Mouse (Mus musculus) v-Abl transformed pro-B cells (cell line): ENCODE measurements around the gene Pde4a.

Experiments
- in situ Hi-C, 2 experiments: fragments of 400-800 bp; cut with MboI; formaldehyde crosslinking; loops; one replicate each; pipeline ENCODE4 v1.15.1; 2025; ENCODE audit not compliant: unreplicated experiment in 2 of 2

Pde4a gene

GRCm38 (mm10) chr9:21144361-21144760, 21.2 kb upstream of the Pde4a start:
- in situ Hi-C loops: loop anchor here (5.0 to 25.0 kb wide), 5 partner anchors 117 to 507 kb away; partner anchors contain the start of genes Olfm2 (in 2 of the 2), Fbxl12 (in 1 of the 2), Icam4 (in 1 of the 2) and Mrpl4 (in 1 of the 2)

- in situ Hi-C loops: loop anchor here (10.0 to 25.0 kb wide), 3 partner anchors 141 to 508 kb away; partner anchors contain the start of genes Olfm2 (in 2 of the 2), Fbxl12 (in 1 of the 2), Mrpl4 (in 1 of the 2) and Ubl5 (in 1 of the 2)
These were observed 20.1 kb upstream of the Pde4a start for GRCm38 (mm10) chr9:21145431-21145830.

GRCm38 (mm10) chr9:21146722-21147121, 18.8 kb upstream of the Pde4a start:
- in situ Hi-C loops: loop anchor here (10.0 to 25.0 kb wide), 3 partner anchors 142 to 509 kb away; partner anchors contain the start of genes Olfm2 (in 2 of the 2), Fbxl12 (in 1 of the 2), Mrpl4 (in 1 of the 2) and Ubl5 (in 1 of the 2)

GRCm38 (mm10) chr9:21148427-21148826, 17.1 kb upstream of the Pde4a start:
- in situ Hi-C loops: loop anchor here (10.0 to 25.0 kb wide), 3 partner anchors 144 to 511 kb away; partner anchors contain the start of genes Olfm2 (in 2 of the 2), Fbxl12 (in 1 of the 2), Mrpl4 (in 1 of the 2) and Ubl5 (in 1 of the 2)

- in situ Hi-C loops: loop anchor here (10.0 to 25.0 kb wide), 3 partner anchors 144 to 512 kb away; partner anchors contain the start of genes Olfm2 (in 2 of the 2), Fbxl12 (in 1 of the 2), Mrpl4 (in 1 of the 2) and Ubl5 (in 1 of the 2)
These were observed 16.3 kb upstream of the Pde4a start for GRCm38 (mm10) chr9:21149077-21149653.

- in situ Hi-C loops: loop anchor here (5.0 to 25.0 kb wide), 6 partner anchors 72 to 513 kb away; partner anchors contain the start of genes Olfm2 (in 2 of the 2), Ap1m2 (in 1 of the 2), Fbxl12 (in 1 of the 2) and Mrpl4 (in 1 of the 2)
These were observed 15.7 kb upstream of the Pde4a start, which contains the start of gene Cdc37 for GRCm38 (mm10) chr9:21149654-21150419. Gene Cdc37 (minus strand): TSS chr9:21149982.

GRCm38 (mm10) chr9:21152715-21153114, 12.8 kb upstream of the Pde4a start:
- in situ Hi-C loops: loop anchor here (5.0 to 25.0 kb wide), 3 partner anchors 70 to 262 kb away; partner anchors contain the start of genes Ap1m2 (in 1 of the 2), Qtrt1 (in 1 of the 2) and Slc44a2 (in 1 of the 2)

- in situ Hi-C loops: loop anchor here (5.0 to 25.0 kb wide), 3 partner anchors 69 to 261 kb away; partner anchors contain the start of genes Ap1m2 (in 1 of the 2), Qtrt1 (in 1 of the 2) and Slc44a2 (in 1 of the 2)
These were observed 12.2 kb upstream of the Pde4a start for GRCm38 (mm10) chr9:21153331-21153730.

GRCm38 (mm10) chr9:21153833-21154232, 11.7 kb upstream of the Pde4a start:
- in situ Hi-C loops: loop anchor here (5.0 to 25.0 kb wide), 3 partner anchors 68 to 261 kb away; partner anchors contain the start of genes Ap1m2 (in 1 of the 2), Qtrt1 (in 1 of the 2) and Slc44a2 (in 1 of the 2)

- in situ Hi-C loops: loop anchor here (5.0 to 25.0 kb wide), 4 partner anchors 58 to 260 kb away; partner anchors contain the start of genes Ap1m2 (in 1 of the 2), Qtrt1 (in 1 of the 2) and Slc44a2 (in 1 of the 2)
These were observed 10.7 kb upstream of the Pde4a start for GRCm38 (mm10) chr9:21154787-21155186.

- in situ Hi-C loops: loop anchor here in 1 of 2 experiments (25.0 kb wide), 1 partner anchor 151 kb away; the partner anchor contains the start of genes Ap1m2 and Slc44a2
These were observed 4.2 kb upstream of the Pde4a start for GRCm38 (mm10) chr9:21161209-21161909.

GRCm38 (mm10) chr9:21163086-21164050, 2.1 kb upstream of the Pde4a start:
- in situ Hi-C loops: loop anchor here in 1 of 2 experiments (25.0 kb wide), 1 partner anchor 149 kb away; the partner anchor contains the start of genes Ap1m2 and Slc44a2

- in situ Hi-C loops: loop anchor here in 1 of 2 experiments (25.0 kb wide), 1 partner anchor 148 kb away; the partner anchor contains the start of genes Ap1m2 and Slc44a2
These were observed 1.4 kb upstream of the Pde4a start for GRCm38 (mm10) chr9:21164072-21164471.

GRCm38 (mm10) chr9:21165952-21166451, 488 bp downstream of the Pde4a start:
- in situ Hi-C loops: loop anchor here in 1 of 2 experiments (25.0 kb wide), 1 partner anchor 146 kb away; the partner anchor contains the start of genes Ap1m2 and Slc44a2

- in situ Hi-C loops: loop anchor here in 1 of 2 experiments (25.0 kb wide), 1 partner anchor 146 kb away; the partner anchor contains the start of genes Ap1m2 and Slc44a2
These were observed 1.0 kb downstream of the Pde4a start for GRCm38 (mm10) chr9:21166516-21166915.

- in situ Hi-C loops: loop anchor here in 1 of 2 experiments (25.0 kb wide), 1 partner anchor 145 kb away; the partner anchor contains the start of genes Ap1m2 and Slc44a2
These were observed 1.9 kb downstream of the Pde4a start for GRCm38 (mm10) chr9:21167140-21168097.
